Mouse (Mus musculus) G1E (cell line): Measurements from ENCODE around the gene Grin2c.

ENCODE experiments used
- CTCF ChIP-seq: IDR thresholded peaks from 2 replicates; pipeline ENCODE4 v1.5.1; 2012; ENCODE audit warnings: low read depth, low read length, inconsistent platforms, mixed read lengths
- GATA2 ChIP-seq: IDR thresholded peaks from 2 replicates; pipeline ENCODE4 v1.6.1; 2012; ENCODE audit warnings: low read depth, low read length, inconsistent platforms, borderline replicate concordance
- POLR2AphosphoS5 ChIP-seq: IDR thresholded peaks from 2 replicates; pipeline ENCODE4 v1.6.1; 2012; ENCODE audit warnings: low read depth, low read length, inconsistent platforms; ENCODE audit not compliant: insufficient replicate concordance
- TAL1 ChIP-seq: conservative IDR thresholded peaks from 2 replicates; pipeline ENCODE4 v1.6.1; 2012; ENCODE audit warnings: low read depth, low read length, inconsistent platforms, mixed read lengths

DNA sequence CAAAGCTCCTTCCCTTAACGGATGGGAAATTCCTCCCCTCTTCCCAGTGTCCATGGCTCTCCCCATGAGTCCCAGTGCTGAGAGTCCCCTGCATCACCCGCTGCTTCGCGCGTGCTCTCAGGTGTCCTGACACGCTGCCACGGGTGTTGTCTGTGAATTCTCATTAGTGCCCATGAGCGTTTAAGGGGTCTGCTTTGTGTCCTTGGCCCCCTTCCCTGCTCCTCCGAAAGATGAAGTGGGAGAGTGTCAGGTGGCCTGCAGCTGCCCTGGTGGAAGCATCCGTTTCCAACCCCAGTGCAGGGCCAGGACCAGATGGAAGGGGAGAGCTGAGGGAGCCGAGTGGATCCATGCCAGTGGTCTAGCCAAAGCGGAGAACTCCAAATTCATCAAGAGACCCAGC, 58.9 kb downstream of the Grin2c start:
- no peak for TF ChIP-seq TAL1
- TF ChIP-seq CTCF = no peak
- no peak for TF ChIP-seq GATA2
- no peak for TF ChIP-seq POLR2AphosphoS5
